Mouse (Mus musculus) heart, postnatal 4 days (tissue): Measurements from ENCODE around the gene Xylt1. TPM values are rescaled to one million over a fixed set of nuclear protein-coding genes. Genes with fewer than 3 reads are reported as not detected.

ENCODE experiments used
- DNase-seq: peaks from one replicate; pipeline ENCODE4 v3.0.0; 2021
- total RNA-seq, 2 experiments: library from RNA; stranded (reverse); gene quantifications; 2 replicates each; pipeline ENCODE4 v1.2.3; 2021

The Xylt1 gene
- total RNA-seq, 2 experiments from 2014 or later: 6.5 to 6.9 TPM

DNA sequence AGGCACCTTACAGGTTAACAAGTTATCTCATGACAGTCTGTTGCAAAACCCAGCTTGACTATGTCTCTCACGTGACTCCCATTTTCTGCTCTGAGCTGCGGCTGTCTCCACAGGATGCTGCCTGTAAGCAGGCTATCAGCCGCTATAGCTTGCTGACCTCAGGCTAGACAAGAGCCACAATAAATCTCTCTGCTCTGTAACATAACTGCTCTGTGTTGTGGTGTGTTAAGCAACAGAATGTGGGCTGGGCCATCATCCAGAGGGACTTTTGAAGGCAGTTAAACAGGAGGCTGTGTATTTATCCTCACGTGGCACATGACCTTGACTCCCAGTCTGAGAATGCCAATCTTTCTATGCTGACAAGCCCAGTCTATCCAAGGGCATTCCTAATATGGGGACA lies 136.1 kb downstream of the Xylt1 start:
- no peak for DNase-seq

DNA sequence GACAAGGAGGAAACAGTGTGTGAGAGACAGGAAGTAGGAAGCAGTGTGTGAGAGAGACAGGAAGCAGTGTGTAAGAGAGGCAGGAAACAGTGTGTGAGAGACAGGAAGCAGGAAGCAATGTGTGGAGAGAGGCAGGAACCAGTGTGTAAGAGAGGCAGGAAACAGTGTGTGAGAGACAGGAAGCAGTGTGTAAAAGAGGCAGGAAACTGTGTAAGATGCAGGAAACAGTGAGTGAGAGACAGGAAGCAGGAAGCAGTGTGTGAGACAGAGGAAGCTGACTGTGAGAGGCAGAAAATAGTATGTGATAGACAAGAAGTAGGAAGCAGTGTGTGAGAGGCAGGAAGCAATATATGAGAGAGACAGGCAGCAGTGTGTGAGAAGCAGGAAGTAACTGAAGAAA lies 140.6 kb downstream of the Xylt1 start:
- no peak for DNase-seq

DNA sequence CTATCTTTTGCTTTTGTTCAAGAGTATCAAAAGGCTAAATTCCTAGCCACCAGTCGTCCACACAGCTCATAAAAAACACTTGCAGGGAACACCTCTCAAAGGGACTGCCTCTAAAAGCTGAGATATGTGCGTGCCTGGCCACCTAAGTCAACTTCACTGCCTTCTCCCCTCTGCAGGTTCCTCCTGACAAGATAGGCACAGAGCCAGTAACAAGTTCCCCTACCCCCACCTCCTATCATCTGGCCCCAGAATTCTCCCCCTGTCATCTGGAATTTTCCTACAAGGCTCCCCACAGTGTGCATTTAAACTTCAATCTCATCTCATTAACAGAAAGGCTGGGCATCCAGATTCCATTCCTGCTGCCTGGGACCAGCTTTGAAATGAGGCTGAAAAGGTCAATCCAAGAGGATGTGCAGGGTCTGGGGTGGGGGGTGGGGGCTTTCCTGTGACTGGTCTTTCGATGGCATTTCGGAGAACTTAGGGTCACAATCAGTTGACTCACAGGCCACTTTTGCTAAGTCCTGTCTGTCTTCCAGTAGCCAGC lies 141.4 kb downstream of the Xylt1 start:
- DNase-seq: no peak

DNA sequence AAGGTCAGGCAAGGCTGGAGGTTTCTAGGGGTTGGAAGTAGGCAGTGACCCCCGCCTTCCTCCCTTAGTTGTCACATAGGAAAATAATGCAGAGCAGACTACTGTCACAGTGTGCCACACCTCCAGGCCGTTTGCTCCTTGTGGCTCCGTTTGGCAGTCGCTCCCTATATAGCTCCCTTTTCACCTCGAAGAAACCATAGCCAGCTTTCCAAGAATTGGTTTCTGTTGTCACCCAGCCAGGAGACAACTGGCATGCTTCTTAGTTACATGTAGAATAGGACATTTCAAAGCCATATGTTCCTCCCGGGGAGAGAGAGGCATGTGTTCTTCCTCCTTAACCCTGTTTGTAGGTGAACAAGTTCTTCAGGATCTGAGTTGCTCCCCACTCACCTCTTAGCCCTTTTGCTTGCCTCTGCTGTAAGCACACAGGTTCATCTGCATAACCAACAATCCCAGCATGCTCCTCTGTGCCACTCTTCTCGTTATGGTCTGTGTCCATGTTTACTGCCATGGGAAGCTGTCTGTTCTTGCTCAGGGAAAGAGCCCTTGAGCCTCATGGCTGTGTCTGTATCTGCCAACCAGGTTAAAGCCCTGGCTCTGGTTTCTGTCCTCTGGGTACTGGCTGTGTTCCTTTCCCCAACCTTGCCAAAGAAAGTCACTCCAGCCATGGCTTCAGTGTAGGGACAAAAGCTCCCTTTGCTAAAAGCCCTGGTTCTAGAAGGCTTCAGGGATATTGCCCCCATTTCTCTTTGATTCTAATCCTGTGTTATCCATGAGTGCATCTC lies 143.8 kb downstream of the Xylt1 start:
- DNase-seq: no peak

DNA sequence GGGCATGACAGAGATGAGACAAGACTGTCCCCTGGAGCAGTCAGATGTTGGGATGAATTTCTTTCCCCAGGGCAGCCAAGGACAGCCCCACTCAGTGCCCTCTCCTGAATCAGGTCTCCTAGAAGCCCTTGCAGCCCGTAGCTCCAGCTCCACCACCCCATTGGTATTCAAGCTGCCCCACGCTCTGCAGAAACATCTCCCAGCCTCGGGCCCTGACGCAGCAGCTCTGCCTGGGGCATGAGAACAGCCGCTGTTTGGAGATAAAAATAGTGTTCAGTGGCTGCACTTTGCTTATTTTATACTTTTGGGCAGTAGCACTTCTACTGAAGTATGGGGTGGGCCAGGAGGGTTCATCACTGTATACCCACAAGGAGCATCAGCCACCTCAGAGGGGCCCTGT lies 144.9 kb downstream of the Xylt1 start:
- DNase-seq: no peak

DNA sequence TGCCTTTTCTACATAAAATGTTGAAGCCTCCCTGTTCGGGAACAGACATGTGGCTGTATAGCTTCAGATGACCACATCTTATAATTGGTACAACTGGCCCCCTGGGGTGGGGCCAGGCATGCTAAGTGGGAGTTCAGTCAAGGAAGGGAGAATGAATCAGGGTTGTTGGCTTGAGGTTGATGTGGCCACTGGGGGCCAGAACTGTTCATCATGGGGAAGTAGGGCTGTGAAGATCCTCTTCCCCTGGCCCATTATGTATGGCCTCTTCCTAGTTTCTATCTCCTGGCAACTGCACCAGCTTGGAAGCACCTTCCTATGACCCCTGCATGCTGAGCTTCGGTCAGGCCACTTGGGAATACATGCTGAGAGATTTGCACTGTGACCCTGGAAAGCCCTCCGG lies 145.8 kb downstream of the Xylt1 start:
- DNase-seq: no peak

DNA sequence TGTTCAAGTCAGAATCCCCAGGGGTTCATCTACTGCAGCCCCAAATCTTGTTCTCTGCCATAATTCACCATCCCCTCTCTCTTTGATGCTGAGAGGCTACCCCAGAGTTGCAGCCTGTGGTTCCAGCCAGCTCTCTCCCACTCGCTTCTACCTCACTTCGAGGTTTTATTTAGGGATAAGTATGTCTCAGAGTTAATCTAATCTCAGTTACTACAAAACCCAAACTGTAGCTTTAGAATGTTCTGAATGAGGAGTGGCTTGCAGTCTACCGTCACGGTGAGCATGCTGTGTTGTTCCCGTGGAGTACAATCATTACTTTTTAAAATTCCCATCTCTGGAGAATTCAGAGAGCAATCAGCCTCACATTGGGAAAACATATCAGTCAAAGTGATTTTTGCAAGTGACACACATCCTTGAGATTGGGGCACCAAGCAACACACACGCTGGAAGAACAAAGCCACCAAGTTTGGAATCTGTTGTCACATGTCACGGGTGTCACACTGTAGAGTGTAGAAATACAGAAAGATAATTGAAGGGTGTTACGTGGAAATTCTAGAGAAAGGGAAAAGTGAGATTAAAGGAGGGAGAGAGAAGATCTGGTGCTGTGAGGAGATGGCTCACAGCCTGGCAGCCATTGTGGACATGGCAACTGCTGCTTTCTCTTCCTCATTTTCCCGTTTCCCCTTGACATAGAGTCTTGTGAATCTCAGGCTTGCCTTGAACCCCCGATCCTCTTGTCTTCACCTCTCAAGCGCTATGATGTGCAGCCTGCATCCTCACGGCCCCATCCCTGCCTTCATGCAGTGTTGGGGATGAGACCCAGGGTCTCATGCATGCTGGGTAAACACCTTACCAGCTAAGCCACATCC lies 149.2 kb downstream of the Xylt1 start:
- DNase-seq: no peak

DNA sequence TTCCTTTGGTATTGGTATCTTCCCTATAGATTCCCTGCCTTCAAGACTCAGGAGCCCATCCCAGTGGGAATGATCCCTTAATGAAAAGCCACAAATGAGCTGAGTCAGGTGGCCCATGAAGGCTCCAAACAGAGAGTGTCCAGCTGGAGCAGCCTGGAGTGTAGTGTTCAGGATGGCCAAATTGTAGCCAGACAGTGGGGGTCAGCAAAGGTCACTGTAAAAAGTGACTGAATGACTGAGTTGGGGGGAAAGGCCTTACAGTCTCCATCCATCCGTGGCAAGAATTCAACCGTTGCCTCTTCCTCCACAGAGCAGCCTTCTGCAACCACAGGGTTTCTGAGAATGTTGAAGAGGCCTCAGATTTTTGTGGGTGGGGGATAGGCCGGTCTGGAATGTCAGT lies 151.9 kb downstream of the Xylt1 start:
- no peak for DNase-seq

DNA sequence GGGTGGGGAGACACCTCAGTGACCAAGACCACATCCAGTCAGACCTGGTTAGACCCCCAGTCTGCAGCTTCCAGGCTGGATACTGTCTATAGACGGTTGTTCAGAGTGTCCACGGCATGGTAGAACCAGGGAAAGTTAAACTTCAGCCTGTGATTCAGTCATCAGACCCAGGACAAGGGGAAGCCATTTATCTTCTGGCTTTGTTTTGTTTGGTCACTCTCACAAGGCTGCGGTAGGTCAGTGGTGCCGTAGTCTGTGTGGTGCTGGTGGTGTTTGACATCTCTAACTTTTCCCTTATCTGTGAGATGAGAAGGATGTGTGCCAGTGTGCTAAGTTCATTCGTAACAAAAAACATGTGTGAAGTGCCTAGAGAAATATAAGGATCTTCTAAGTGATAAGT lies 152.4 kb downstream of the Xylt1 start:
- no peak for DNase-seq

DNA sequence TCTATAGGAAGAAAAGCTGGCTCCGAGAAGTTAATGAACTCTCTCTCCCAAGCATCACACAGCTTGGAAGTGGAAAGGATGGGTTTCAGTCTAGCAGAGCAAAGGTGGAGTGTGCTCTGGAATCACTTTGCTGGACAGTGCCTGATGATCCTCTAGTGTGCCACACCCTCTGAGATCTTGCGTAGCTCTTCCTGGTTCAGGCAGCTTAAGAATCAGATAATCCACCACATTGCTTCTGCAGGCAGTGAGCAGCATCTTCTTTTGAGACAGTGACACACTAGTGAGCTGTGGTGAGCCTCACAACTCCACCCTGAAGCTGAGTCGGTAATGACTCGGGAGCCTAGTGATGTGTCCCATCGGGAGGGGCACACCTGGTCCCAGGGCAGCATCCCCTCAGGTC lies 159.2 kb downstream of the Xylt1 start:
- DNase-seq: no peak

DNA sequence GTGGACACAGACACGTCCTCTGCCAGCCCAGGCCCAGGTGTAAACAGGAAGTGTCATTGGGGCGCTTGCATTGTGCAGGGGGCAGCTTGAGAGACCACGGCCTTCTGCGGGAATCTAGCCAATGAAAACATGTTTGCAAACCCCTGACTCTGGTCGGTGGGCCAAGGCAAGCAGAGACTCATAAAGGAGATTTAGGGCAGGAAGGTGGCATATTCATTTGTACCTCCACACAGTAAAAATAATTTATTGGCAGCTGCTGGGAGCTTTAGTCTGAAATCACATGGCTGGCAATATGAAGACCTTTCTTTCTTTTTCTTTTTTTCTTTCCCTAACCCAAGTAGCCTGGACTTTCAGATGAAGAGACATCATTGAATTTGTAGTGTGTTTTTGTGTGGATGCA lies 159.6 kb downstream of the Xylt1 start:
- DNase-seq: no peak

DNA sequence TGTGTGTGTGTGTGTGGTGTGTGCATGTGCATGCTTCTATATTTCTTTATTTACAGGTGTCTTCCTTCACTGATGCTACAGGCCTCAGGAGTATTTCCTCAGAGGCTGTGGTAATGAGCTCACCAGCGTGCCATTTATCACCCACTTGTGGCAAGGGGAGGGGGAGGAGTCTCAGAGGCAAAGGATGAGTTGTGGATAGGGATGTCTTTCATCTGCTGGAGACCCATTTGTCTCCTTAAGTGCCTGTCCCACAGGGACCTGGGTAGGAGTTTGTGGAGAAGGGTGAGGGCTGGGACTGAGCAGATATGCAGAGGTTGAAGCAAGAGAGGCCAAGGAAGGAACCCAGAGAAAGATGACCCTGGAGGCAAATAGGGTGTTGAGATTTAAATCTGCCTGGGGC lies 160.3 kb downstream of the Xylt1 start:
- no peak for DNase-seq

DNA sequence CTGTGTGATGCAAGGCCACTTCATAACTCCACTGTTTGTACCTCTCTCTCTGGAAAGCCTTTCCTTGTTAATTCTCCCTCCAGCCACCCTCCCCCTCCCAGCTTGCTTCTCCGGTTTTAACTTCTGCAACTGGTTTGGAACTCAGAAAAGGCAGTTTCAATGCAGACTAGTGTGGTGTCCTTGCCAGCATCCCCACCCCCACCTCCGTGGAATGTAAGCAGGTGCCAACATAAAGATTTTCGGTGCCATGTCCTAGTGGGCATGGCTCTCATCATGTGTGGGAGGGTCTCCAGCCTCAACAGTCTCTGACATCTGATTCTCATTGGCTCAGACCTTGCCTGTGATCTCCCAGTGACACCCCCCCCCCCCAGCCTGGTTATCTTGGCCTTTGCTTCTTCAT lies 160.9 kb downstream of the Xylt1 start:
- DNase-seq: no peak

DNA sequence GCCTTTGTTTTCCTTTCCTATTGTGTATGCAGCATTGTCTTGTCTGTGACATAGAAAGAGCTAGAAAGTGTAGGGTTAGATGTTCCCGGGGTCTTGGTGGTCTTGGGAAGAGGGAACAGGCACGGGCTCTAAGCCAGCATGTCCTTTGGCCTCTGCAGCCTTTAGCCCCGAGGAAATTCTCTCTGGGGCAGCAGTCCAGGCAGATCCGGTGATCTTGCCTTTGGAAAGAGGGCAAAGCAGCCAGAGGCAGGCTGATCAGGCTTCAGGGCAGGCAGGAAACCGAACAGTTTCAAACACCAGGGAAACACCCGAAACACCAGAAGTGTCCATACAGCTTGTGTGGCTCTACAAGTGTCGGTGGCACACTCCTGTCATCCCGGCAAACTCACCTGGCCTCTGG lies 162.3 kb downstream of the Xylt1 start:
- DNase-seq: no peak

DNA sequence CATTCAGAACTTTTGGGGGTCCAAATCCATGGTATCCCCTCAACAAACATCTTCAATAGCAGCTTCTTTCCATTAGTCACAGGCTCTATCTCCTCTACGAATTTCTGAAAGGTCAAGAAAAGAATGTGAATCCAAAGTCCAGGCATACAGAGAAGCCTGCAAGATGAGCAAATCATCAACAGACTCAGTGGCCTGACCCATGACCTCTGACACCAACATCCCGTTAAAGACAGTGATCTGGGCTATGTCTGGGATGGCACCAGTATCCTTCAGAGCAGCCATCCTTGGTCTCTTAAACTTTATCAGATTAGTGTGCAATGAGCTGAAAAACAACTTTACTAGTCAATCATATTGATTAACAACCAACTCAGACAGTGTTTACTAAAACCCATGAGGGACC lies 163.3 kb downstream of the Xylt1 start:
- DNase-seq: no peak

DNA sequence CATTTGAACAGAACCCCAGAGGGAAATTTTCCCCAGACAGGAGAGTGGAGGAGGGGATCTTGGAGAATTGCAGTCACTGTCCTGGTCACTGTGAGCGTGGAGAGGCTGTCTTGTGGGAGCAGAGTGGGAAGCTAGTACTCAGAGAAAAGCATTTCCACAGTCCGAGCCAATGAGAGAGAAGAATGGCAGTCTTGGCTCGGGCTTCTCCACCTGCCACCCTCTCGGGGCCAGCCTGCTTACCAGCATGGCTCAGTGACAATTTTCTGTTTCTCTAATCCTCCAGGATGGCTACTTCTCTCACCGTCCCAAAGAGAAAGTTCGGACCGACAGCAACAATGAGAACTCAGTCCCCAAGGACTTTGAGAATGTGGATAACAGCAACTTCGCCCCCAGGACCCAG lies 167.5 kb downstream of the Xylt1 start:
- no peak for DNase-seq

DNA sequence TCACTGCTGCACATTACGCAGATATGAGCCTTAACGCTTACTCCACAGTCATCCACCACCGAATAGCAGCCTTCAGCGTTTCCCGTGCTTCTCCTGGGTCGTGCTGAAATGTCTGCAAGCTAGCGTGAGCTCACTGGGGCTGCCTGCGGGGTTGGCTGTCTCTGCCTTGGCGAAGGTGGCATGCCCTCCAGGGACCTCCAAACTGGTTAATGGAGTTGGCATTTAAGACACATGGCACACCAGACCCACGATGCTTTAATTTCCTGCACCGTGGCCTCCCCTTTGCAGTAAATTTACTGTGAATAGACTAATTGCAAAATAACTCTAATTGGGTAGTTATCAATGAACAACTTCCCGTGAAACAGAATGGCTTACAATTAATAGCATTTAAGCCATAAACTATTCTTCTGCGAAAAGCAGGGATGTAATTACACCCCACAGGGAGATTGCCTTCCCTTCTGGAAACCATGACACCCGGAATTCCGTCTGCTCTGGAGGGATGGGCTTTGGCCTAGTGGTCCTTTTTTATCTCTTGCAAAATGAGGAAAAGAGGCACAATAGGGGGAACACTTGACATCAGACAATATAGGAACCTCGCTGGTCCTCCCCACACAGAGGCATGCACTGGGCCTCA lies 170.3 kb downstream of the Xylt1 start:
- DNase-seq: no peak

DNA sequence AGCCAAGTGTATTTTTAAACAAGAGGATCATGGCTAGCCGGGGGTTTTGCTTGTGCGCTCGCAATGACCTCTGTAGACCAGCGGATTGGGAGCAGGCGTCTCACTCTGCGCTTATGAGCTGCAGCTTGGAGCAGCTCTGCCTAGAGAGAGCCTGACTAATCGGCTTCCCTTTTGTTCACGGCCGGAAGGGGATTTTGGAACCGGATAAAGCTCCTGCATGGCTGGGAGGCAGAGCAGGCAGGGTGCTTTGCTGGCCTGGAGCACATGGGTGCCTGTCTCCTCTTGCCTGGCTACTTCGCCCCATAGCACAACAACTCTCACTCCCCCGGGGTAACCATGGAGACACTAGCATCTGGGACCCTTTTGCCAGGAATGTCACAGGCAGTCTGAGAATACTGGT lies 172.4 kb downstream of the Xylt1 start:
- peak; percentile 50 for DNase-seq

DNA sequence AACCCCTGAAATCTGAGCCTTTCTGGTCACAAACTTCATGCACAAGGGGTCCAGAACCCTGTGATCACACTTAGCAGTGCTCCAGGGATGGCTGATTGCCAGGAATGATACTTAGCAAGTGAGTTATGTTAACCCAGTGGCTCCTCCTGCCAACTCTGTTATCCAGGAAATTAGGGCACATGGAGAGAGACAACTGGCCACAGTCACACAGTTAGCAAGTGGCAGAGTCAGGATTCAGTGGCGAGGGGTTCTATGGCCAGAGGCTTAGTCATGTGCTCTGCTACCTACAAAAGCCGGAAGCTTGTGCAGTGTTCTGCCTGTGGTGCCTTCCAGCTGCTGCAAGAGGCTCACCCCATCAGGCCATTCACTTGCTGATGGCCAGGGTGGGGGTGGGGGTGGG lies 175.0 kb downstream of the Xylt1 start:
- DNase-seq: no peak

DNA sequence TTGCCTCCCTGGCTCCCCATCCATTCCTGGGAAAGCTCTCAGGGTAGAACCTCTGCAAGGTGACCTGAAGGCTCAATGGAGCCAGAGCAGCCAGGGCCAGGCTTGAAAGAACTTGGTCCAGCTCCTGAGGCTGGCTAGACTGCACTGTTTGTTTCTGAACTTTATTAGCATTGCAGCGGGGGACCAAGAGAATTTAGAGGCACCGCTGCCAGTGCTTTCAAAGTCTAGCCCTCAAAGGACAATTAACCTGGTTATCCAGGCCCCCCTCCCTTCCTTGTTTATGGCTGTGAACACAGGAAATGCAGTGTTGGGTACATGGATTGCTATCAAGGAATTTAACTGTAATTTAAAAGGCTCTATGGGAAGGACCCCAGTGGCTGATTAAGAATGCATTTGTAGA lies 177.4 kb downstream of the Xylt1 start:
- no peak for DNase-seq

DNA sequence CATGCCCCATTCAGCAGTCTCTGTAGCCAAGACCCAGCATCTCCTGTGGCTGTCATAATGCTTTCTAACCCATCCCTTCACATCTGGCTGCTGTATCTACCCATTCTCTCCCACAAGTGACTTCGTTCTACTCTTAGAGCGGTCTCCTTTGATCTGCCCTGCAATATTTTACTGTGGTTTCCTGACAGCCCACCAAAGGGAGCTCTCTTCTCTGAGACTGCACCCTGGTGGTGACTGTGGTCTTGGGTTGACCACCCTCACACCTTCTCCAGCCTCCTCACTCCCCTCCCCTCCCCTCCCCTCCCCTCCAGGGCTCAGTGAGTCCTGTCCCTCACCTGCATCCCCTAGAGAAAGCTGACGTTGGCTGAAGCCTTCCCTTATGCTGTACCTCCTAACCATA lies 178.3 kb downstream of the Xylt1 start:
- DNase-seq: no peak

DNA sequence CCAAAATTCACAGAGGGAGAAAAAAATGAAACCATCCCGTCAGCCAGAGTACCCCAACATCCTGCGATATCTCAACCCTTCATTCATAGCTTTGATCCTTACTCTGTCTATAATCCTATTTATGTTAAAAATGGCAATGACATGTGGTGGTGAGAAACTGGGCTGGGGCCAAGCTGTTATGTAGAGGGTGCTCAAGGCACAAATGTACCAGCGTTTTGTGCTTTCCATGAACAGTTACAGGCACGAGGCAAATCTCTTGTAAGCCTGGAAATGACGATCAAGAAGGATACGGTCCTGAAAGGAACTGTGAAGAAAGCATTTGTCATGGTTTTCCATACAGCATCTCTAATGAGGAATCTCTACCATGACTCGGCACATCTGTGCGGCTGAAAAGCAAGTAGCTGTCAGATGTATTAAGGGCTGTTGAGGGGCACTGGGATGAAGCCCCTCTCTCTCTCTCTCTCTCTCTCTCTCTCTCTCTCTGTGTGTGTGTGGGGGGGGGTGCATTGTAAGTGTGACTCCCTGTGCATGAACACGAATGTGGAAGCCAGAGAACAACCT lies 183.2 kb downstream of the Xylt1 start:
- DNase-seq: no peak

DNA sequence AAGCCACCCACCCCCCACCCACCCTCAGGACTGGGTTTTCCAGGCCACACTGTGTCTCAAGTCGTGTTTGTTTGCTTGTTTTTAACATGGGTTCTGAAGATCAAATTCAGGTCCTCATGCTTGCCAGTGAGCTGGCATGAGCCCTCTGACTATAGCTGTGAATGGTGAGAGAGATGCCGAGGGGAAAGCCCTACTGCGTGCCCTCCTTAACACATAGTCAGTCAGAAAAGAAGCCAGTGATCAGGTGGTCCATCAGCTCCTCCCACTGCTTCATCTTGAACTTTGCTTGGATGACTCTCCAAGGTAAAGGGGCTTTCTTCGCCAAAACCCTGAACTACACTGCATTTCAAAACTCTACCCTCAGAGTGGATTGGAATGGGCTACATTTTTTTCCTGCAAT lies 183.8 kb downstream of the Xylt1 start:
- no peak for DNase-seq
